Mouse (Mus musculus) adrenal gland, postnatal 14 days (tissue): ENCODE data around the gene Ttyh3. TPM values are rescaled to one million over a fixed set of nuclear protein-coding genes. Genes with fewer than 3 reads are reported as not detected.

Source experiments
- DNase-seq: peaks from one replicate; pipeline ENCODE4 v3.0.0; 2021; ENCODE audit warnings: mixed read lengths
- total RNA-seq: library from RNA; stranded (reverse); gene quantifications from 2 replicates; pipeline ENCODE4 v1.2.3, GENCODE M21; 2021

Ttyh3 gene
- total RNA-seq, 1 experiment from 2014 or later, result 83.6 TPM

DNA sequence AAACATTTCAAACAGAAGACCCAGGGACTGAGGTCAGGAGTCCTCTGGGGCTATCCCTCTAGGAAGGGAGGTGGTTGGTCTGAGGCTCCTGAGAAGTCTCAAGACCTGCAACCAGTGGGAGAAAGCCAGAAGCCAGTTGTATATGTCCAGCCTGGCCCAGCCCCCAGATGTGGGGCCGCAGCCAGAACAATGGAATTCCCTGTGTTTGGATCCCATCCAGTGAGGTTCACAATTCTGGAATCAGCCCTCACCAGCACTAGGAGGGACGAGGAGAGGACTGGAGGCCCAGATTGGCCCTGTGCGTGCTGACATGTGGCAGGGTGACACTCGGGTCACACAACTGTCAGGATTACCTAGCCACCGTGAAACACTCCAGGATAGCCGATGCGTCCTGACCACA, 3.8 kb upstream of the Ttyh3 start:
- peak; percentile 42 for DNase-seq

GRCm38 (mm10) chr5:140651231-140651630, 2.4 kb upstream of the Ttyh3 start:
- DNase-seq, result no peak

GRCm38 (mm10) chr5:140649881-140650414, 1.1 kb upstream of the Ttyh3 start:
- no peak for DNase-seq

GRCm38 (mm10) chr5:140649101-140649667, 353 bp upstream of the Ttyh3 start:
- DNase-seq, result peak; percentile 100

GRCm38 (mm10) chr5:140647821-140648518, 861 bp downstream of the Ttyh3 start:
- DNase-seq, result peak; percentile 63

DNA sequence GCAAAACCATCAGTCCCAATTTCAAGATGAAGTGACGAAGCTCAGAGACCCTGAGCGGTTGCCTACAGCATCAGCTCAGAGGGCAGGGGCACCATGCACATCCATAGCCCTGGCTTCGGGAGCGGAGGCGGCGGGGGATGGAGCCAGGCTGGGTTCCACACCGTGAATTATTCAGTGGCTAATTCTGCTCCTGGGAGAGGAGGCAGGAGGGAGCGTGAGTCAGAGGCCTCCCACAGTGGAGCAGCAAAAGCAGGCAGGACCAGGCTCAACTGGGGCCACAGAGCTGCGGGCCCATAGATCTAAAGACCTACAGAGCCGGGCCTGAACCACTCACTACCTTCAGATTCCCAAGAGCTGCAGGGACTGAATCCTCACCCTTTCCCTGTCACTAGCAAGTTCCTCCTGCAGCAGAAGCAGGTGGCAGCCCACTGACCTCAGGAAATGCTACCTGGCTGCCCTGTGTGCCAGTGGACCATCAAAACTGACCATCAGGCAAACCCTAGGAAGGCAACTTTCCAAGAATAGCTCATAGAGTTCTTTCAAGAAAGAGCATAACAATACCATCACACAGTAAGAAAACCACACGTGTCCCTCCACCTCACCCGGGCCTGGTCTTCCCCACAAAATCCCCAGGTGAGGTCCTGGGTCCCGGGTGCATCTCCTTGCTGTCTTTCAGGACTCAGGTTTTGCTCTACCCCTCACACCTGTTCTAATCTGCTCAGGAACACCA, 1.6 kb downstream of the Ttyh3 start:
- peak; percentile 39 for DNase-seq

GRCm38 (mm10) chr5:140646171-140646570, 2.7 kb downstream of the Ttyh3 start:
- no peak for DNase-seq

DNA sequence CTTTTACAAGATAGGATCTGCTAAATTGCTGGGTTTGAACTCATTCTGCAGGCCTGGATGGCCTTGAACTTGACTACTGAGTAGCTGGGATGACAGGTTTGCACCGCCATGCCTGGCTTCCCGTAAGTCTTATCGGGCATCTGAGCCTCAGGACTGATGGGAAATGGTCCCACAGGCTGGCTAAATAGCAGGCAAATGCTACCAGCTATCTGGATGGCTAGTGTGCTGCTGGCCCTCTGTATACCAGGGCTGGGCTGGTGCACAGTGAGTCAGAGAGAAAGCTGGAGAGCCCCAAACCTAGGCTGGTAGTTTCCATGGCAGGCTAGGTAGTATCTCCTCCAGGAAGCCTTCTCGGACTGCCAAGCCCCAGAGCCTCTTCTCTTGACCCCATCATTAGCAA, 3.4 kb downstream of the Ttyh3 start:
- DNase-seq, result no peak

GRCm38 (mm10) chr5:140644702-140645201, 4.1 kb downstream of the Ttyh3 start:
- DNase-seq, result peak; percentile 49

- peak; percentile 58 for DNase-seq
Measured at GRCm38 (mm10) chr5:140644263-140644662, 4.6 kb downstream of the Ttyh3 start.

DNA sequence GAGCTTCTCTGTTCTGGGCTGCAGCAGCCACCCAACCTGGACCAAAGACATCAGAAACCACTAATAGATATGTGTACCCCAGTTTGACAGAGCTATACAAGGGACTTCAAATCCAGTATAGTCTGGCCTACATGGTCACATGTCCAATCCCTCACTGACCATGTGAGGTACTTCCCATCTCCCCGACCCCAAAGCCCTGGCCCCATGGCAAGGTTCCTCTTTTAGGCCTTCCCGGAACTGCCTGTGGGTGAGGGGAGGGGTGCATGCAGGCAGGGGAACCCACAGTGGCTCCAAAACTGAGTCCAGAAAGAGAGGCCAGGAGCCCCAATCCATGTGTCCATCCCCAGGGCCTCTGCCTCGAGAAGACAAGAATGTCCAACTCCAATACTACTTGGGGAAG, 6.8 kb downstream of the Ttyh3 start:
- DNase-seq, result peak; percentile 49

DNA sequence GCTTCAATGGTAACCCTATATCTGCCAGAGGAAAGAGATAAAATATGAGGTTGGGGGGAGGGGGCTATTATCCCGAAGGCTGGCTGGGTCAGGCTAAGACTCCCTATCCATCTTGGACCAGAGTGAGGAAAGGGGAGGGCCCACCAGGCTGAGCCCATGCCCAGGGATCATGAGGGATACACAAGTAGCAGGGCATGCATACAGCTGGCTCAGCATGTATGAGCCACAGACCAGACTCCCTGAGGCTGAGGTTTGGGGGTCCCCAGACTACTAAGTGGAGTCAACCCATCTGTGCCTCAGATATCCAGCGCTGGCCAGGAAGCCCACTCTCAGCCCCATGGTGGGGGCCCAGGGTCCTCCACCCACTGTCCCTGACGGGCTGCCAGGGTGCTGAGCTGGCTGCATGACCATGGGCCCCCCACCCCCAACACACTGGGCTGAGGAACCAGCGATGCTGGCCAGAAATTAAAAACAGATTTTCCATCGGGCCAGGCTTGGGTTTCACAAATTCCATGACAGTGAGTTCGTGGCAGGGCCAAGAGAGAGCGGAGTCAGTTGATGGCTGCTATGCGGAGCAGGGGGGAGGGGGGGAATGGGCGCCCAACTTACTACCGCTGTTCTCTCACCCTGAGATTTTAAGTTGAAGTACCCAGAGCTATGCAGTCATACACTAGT, 7.4 kb downstream of the Ttyh3 start:
- no peak for DNase-seq

GRCm38 (mm10) chr5:140640812-140641211, 8.0 kb downstream of the Ttyh3 start:
- DNase-seq, result no peak

DNA sequence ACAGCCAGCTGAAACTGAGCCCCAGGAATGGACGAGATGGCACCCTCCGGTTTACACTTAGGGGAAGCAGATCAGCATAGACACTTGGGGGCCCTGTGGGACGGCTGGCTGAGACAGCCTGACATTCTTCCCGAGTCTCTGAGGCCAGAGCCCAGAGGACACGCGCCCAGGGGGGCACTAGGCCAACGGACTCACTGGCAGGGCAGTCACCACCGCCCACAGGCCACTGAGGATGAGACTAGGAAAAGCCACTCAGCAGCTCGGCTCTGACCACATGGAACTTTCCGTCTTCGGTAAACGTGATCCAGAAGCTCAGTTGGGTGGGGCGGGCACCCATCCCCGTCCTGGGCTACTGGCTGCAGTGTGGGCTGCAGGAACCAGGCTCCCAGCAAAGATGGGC, 9.0 kb downstream of the Ttyh3 start:
- DNase-seq, result no peak

DNA sequence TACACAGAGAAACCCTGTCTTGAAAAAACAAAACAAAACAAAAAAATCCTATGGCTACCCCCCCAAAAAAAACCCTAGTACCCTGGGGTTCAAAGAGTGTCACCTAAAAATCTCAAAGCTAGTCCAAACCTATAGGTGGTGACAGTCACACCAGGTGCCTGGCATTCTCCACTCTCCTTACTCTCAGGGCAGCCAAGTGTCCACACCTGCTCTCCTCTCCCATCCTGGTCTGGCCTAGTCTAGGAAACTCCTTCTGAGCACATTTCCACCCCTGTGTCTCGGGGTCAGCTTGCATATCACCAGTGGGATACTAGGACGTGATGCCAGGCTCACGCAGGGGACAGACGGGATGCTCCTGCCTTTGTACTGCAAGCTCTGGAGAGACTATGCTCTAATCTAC, 9.5 kb downstream of the Ttyh3 start:
- DNase-seq, result no peak

- DNase-seq, result no peak
Measured at GRCm38 (mm10) chr5:140638484-140638883, 10.3 kb downstream of the Ttyh3 start.

DNA sequence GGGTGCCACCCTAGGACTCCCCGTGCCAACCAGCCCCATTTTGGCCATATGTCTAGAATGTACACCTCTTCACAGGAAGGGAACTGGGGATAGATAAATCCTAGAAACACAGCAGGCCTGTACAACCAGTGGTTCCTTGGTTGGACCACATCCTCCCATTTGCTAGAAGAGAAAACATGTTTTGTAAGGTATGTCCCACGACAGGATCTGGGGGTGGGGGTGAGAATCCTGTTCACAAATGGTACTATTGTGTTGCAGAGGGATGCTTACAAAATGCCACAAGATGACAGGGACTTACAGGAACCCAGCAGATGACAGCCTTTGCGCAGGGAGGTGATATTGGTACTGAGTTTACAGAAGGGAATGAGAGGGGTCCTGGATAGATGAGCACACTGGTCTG, 10.8 kb downstream of the Ttyh3 start:
- no peak for DNase-seq

DNA sequence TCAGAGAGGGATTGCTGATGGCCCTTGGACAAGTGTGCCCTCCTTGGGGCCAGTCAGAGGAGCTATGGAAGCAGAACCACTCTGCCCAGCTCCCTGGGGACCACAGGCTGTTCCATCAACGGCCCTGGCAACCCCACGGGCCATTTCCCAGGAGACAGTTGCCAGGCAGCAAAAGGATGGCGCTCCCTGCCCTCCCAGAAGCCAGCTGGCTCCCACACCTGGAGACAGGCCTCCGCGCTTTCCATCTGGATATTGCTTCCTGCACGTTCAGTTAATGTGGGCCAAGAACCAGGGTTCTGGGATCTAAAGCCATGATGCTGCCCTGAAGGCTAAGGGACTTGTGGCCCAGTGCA, 11.8 kb downstream of the Ttyh3 start:
- peak; percentile 74 for DNase-seq

DNA sequence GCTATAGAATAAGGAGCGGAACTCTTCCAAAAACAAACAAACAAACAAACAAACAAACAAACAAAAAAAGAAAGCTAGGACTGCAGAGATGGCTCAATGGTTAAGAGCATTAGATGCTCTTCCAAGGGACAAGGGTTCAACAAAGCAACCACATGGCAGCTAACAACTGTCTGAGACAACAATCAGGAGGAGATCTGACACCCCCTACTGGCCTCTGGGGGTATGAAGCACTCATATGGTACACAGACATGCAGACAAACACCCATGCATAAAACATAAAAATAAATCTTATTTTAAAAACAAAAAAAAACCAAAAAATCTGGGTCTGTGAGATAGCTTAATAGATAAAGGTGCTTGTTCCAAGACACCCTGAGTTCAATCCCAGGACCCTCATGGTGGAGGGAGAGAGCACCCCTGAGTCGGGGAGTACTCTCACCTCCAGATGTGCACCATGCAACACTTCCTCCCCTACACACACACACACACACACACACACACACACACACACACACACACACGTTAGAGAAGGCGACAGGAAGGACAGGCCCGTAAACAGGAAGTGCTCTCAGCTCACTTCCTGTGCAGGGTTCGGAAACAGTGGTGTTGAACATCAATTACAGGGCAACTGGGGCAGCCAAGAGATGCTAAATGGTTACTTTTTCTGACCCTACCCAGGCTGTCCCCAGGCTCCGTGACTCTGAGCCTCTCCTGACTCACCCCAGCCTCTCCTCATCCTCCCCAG, 12.3 kb downstream of the Ttyh3 start:
- DNase-seq, result no peak

DNA sequence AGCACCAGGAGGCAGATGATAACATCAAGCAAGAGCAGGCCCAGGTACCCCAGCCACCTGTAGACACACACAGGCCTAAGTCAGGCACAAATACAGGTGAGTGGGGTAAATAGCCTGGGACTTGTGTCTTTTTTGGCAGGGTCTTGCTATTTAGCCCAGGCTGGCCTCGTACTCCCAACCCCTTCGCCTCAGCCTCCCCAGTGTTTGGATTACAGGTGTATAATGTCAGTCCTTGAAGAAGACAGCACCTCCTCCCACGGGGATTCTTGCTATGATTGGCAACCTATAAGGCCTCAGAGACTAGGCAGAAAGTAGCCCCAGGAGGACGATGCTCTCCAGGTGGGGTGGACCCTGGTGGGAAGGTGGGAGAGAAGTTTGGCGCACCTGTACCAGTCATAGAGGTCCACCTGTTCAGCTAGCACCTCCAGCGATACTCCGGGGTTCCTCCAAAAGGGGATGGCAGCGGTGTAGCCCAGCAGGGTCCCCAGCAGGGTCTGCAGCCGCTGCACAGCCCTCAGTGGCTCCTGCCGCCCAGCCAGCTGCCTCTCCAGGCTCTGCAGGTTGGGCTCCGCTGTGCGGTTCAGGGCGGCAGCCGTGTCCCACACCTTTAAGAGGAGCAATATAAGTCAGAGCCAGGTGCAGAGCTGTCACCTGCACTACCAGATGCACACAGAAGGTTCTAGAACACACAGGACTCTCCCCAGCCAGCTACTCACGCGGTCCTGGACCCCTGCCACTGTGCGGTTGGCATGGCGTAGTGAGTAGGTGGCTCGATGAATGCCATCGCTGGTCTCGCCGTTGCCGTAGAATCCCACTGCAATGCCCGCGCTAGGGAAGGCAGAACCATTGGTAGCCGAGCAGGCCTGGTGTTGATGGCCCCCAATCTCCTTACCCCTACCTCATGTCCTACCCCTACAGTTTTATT, 13.8 kb downstream of the Ttyh3 start:
- DNase-seq, result no peak

DNA sequence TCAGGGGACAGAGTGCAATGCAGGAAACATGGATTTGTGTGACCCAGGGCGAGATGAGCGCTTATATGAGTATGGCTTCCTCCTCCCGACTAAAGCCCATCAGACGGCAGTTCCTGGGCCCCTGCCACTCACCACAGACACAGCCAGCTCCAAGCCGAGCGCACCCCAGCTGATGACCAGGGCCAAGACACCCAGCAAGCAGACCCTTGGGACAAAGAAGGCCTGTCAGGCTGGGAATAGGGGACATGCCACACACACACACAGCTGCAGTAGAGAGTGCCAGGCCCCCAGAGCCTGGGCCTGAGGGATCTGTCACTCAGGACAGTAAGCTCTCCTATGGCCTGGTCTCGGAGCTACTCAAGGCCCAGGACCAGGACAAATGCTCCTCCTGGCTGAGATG, 15.4 kb downstream of the Ttyh3 start:
- DNase-seq, result no peak
